In genomic region chr10:53378296-53378695, GRCm38 (mm10) we compare ENCODE assay signal across 8 mouse cellular contexts. TPM values are rescaled to one million over a fixed set of nuclear protein-coding genes. Genes with fewer than 3 reads are reported as not detected.
DNase-seq lines count a peak whose midpoint lies in the region; ATAC-seq lines count a peak whose summit lies in the region.

No protein-coding gene starts in this region.

- no peaks in the 10 kb centered on the region for H3K27me3 ChIP-seq in heart, embryonic 12.5 days (replicated peaks)
- no peaks in the 10 kb centered on the region for H3K27me3 ChIP-seq in hindbrain, embryonic 10.5 days (ENCODE audit: insufficient read depth, poor library complexity, severe bottlenecking)
- H3K27me3 ChIP-seq in liver, embryonic 16.5 days (ENCODE audit: control insufficient read depth, insufficient read depth, low read depth, low read length): no peaks in the 10 kb centered on the region

- intact Hi-C loops in heart, postnatal 36 days (cut with DNase I): loop anchor here (2.0 kb wide), 3 partner anchors 29 to 87 kb away; no protein-coding TSS in a partner anchor

- no peak overlapping the region for H3K27ac ChIP-seq in heart, embryonic 12.5 days (ENCODE audit: poor library complexity, severe bottlenecking)
- peak overlapping the region; percentile 92 for H3K27ac ChIP-seq in brown adipose tissue, adult 24 weeks (replicated peaks; ENCODE audit: low read depth, low read length)
- 0 out of 2 replicates have a peak overlapping the region, but pooled peaks have one; percentile 98 for H3K27ac ChIP-seq in hindbrain, embryonic 10.5 days
- no peak overlapping the region for H3K27ac ChIP-seq in liver, embryonic 16.5 days (ENCODE audit: low read length)

- WGBS in heart, embryonic 12.5 days: 82% methylated on average over 6 of the region's 6 CpGs
- WGBS in hindbrain, embryonic 10.5 days: 72% methylated on average over 6 of the region's 6 CpGs
- 81% methylated on average over 6 of the region's 6 CpGs for WGBS in liver, embryonic 16.5 days (ENCODE audit: insufficient replicate concordance)

- H3K9ac ChIP-seq in heart, embryonic 12.5 days: no peak overlapping the region
- H3K9ac ChIP-seq in liver, embryonic 16.5 days (ENCODE audit: low read depth, low read length): peak overlapping the region; percentile 88; the same call in 1 of the 2 replicates

- no peak for DNase-seq in heart, postnatal 36 days
- no peak for DNase-seq in hindbrain, embryonic 10.5 days (ENCODE audit: low spot score)
- no peak for DNase-seq in frontal cortex, postnatal 14 days (ENCODE audit: low spot score in 2 of 2)
- DNase-seq in natural killer cell, adult 2 months (ENCODE audit: low spot score in 2 of 2): no peak

- H3K4me3 ChIP-seq in heart, embryonic 12.5 days: peak overlapping the region; percentile 75
- peak overlapping the region; percentile 97 for H3K4me3 ChIP-seq in brown adipose tissue, adult 24 weeks (ENCODE audit: insufficient read depth, low read depth, low read length)
- H3K4me3 ChIP-seq in hindbrain, embryonic 10.5 days: peak overlapping the region; percentile 88
- H3K4me3 ChIP-seq in liver, embryonic 16.5 days (ENCODE audit: low read depth, low read length): peak overlapping the region; percentile 88

- no peaks in the 10 kb centered on the region for H3K9me3 ChIP-seq in heart, embryonic 12.5 days (replicated peaks)
- H3K9me3 ChIP-seq in hindbrain, embryonic 10.5 days: peaks cover 4% of the 10 kb centered on the region; the same call in 1 of the 2 replicates
- H3K9me3 ChIP-seq in liver, embryonic 16.5 days (replicated peaks; ENCODE audit: control insufficient read depth, low read length): no peaks in the 10 kb centered on the region

- H3K4me2 ChIP-seq in heart, embryonic 12.5 days: peak overlapping the region; percentile 73
- H3K4me2 ChIP-seq in liver, embryonic 16.5 days (ENCODE audit: low read depth, low read length): peak overlapping the region; percentile 91

- peaks cover 3% of the 10 kb centered on the region; the same call in 1 of the 2 replicates for H3K36me3 ChIP-seq in heart, embryonic 12.5 days
- peaks cover 5% of the 10 kb centered on the region; the same call in 1 of the 2 replicates for H3K36me3 ChIP-seq in hindbrain, embryonic 10.5 days
- no peaks in the 10 kb centered on the region for H3K36me3 ChIP-seq in liver, embryonic 16.5 days (ENCODE audit: control insufficient read depth, insufficient read depth)

- no peak for ATAC-seq in heart, embryonic 12.5 days (ENCODE audit: insufficient number of reproducible peaks, low FRiP score)
- ATAC-seq in liver, embryonic 16.5 days (ENCODE audit: low read depth): no peak
- ATAC-seq in frontal cortex, adult (ENCODE audit: low TSS enrichment): no peak

- peaks cover 12% of the 10 kb centered on the region for H3K4me1 ChIP-seq in heart, embryonic 12.5 days (replicated peaks)
- H3K4me1 ChIP-seq in brown adipose tissue, adult 24 weeks (ENCODE audit: control insufficient read depth, insufficient read depth, insufficient read length, low read length): peaks cover 8% of the 10 kb centered on the region
- peaks cover 20% of the 10 kb centered on the region for H3K4me1 ChIP-seq in hindbrain, embryonic 10.5 days (replicated peaks)
- peaks cover 12% of the 10 kb centered on the region for H3K4me1 ChIP-seq in liver, embryonic 16.5 days (ENCODE audit: control insufficient read depth, low read depth, low read length)

RNA-seq across cellular contexts. Expression of gene Cep85l, which starts 1.5 kb away (rescaled TPM):
- polyA plus RNA-seq in heart, embryonic 12.5 days (2016; fragmentation: Nextera tagmentation; extraction: Ambion mirVana): 5.5 TPM in 2 replicates
- 10 to 100 TPM; 15.4 to 17.5 TPM for total RNA-seq in heart, postnatal 36 days (2021)
- 5.7 and 7.8 TPM in 2 replicates for polyA plus RNA-seq in brown adipose tissue, adult 24 weeks (2012; ENCODE audit: insufficient read depth, insufficient read length, missing spikeins)
- 4.6 TPM in 2 replicates for polyA plus RNA-seq in hindbrain, embryonic 10.5 days (2016; fragmentation: Nextera tagmentation; extraction: Ambion mirVana)
- 1.8 and 1.9 TPM in 2 replicates for polyA plus RNA-seq in liver, embryonic 16.5 days (2015; fragmentation: Nextera tagmentation; extraction: Ambion mirVana)

RNA-seq across cellular contexts. Expression of gene Pln, which starts 40.8 kb away (rescaled TPM):
- 666 and 709 TPM in 2 replicates for polyA plus RNA-seq in heart, embryonic 12.5 days (2016; fragmentation: Nextera tagmentation; extraction: Ambion mirVana)
- 1,000 to 10,000 TPM; 6,022 to 6,533 TPM for total RNA-seq in heart, postnatal 36 days (2021)
- 0.75 and 1.5 TPM in 2 replicates for polyA plus RNA-seq in brown adipose tissue, adult 24 weeks (2012; ENCODE audit: insufficient read depth, insufficient read length, missing spikeins)
- polyA plus RNA-seq in hindbrain, embryonic 10.5 days (2016; fragmentation: Nextera tagmentation; extraction: Ambion mirVana): 1.3 and 1.8 TPM in 2 replicates
- polyA plus RNA-seq in liver, embryonic 16.5 days (2015; fragmentation: Nextera tagmentation; extraction: Ambion mirVana): 0.39 and 0.66 TPM in 2 replicates

Comparison
In these comparisons a context has a peak if more than half of its experiments do, and no peak if none do; other contexts are left out.
1. H3K27ac ChIP-seq: peak in brown adipose tissue, adult 24 weeks (single experiment) and hindbrain, embryonic 10.5 days (single experiment); none in heart, embryonic 12.5 days (single experiment) and liver, embryonic 16.5 days (single experiment).
2. RNA of gene Pln, which starts 40.8 kb away (polyA plus RNA-seq): 666 to 709 TPM in heart, embryonic 12.5 days; 1.3 to 1.8 TPM in hindbrain, embryonic 10.5 days, 0.75 to 1.5 TPM in brown adipose tissue, adult 24 weeks and 0.39 to 0.66 TPM in liver, embryonic 16.5 days; every median in the first group is over 100 times any median in the second.
3. Peak in every context shown above with its lines, with median percentiles within 50 percentile points of each other: H3K4me3 ChIP-seq.